Mouse (Mus musculus) embryonic facial prominence, embryonic 11.5 days (tissue): Measurements from ENCODE around the gene Zfp692. TPM values are rescaled to one million over a fixed set of nuclear protein-coding genes. Genes with fewer than 3 reads are reported as not detected.
A peak's percentile ranks its signal among the peaks of the same experiment; 100 is the strongest.
"Not testable (repeated sequence)": the region's sequence is repeated elsewhere in the genome, so short reads cannot be mapped to it uniquely, and the experiment has no call there.

Experiments used
- ATAC-seq: fragments of 200-750 bp; cut with Nextera tagmentation; replicated peaks from 2 replicates; pipeline ENCODE4 v1.8.0; 2017; ENCODE audit warnings: low read depth; ENCODE audit not compliant: insufficient number of reproducible peaks, low FRiP score, low TSS enrichment
- DNase-seq: peaks from one replicate; pipeline ENCODE4 v3.0.0-alpha.2; 2015; ENCODE audit warnings: low spot score
- H3K27ac ChIP-seq: fragments of 300-500 bp; sonication (generic); replicated peaks from 2 replicates; pipeline ENCODE4 v1.5.1; 2014; ENCODE audit warnings: mild to moderate bottlenecking, low read depth, low read length, control low read depth
- H3K27me3 ChIP-seq: fragments of 300-500 bp; sonication (generic); 2 replicates; pipeline ENCODE4 v1.6.1; 2014; ENCODE audit warnings: mild to moderate bottlenecking, low read length, moderate library complexity, mixed read lengths; ENCODE audit not compliant: control insufficient read depth, insufficient read depth
- H3K36me3 ChIP-seq: fragments of 300-500 bp; sonication (generic); replicated peaks from 2 replicates; pipeline ENCODE4 v1.6.1; 2014; ENCODE audit warnings: low read depth, mild to moderate bottlenecking, low read length, moderate library complexity, mixed read lengths; ENCODE audit not compliant: control insufficient read depth, insufficient read depth
- H3K4me1 ChIP-seq: fragments of 300-500 bp; sonication (generic); 2 replicates; pipeline ENCODE4 v1.6.1; 2014; ENCODE audit warnings: low read length, mixed read lengths; ENCODE audit not compliant: control insufficient read depth, insufficient read depth
- H3K4me2 ChIP-seq: fragments of 300-500 bp; sonication (generic); 2 replicates; pipeline ENCODE4 v1.6.1; 2014; ENCODE audit warnings: low read depth, mild to moderate bottlenecking, control low read depth, low read length, moderate library complexity
- H3K4me3 ChIP-seq: fragments of 300-500 bp; sonication (generic); 2 replicates; pipeline ENCODE4 v1.5.1; 2014; ENCODE audit warnings: low read depth, low read length, control low read depth
- H3K9ac ChIP-seq: fragments of 300-500 bp; sonication (generic); replicated peaks from 2 replicates; pipeline ENCODE4 v1.6.1; 2014; ENCODE audit warnings: mild to moderate bottlenecking, control low read depth, low read length
- H3K9me3 ChIP-seq: fragments of 300-500 bp; sonication (generic); replicated peaks from 2 replicates; pipeline ENCODE4 v1.6.1; 2016; ENCODE audit warnings: mild to moderate bottlenecking, low read length, inconsistent platforms, mixed read lengths; ENCODE audit not compliant: control insufficient read depth
- WGBS: fragments of 180-500 bp; shearing (Covaris S2); extraction: QIAGEN DNeasy Blood & Tissue Kit; methylation state at CpG from one replicate; pipeline ENCODE4 v1.1.7; 2014; 5-methylcytosine and 5-hydroxymethylcytosine counted together
- polyA plus RNA-seq: library from polyadenylated mRNA; unstranded; fragments of >200 nt; fragmentation: Nextera tagmentation; extraction: Ambion mirVana; gene quantifications from 2 replicates; pipeline ENCODE4 v1.2.1, GENCODE M21; 2014

Zfp692 gene
- polyA plus RNA-seq, 1 experiment from 2014 or later: 10.9 TPM

- Histone ChIP-seq H3K9me3 (no peaks in the 10 kb centered on the region), H3K36me3 (peaks cover under 1% of the 10 kb centered on the region), H3K4me2 (no peak overlapping the region), H3K27ac (no peak overlapping the region), H3K27me3 (no peaks in the 10 kb centered on the region), H3K4me3 (no peak overlapping the region), H3K4me1 (no peaks in the 10 kb centered on the region), H3K9ac (no peak overlapping the region)
- DNase-seq (no peak), ATAC-seq (no peak)
- 88% methylated on average over 5 of the region's 5 CpGs for WGBS
Observed at GRCm38 (mm10) chr11:58351179-58351578, 44.3 kb downstream of the Zfp692 start.

- H3K27ac ChIP-seq: no peak overlapping the region
- DNase-seq: peak; percentile 9
- 65% methylated on average over 7 of the region's 7 CpGs for WGBS
- H3K4me3 ChIP-seq: no peak overlapping the region
- H3K4me2 ChIP-seq: no peak overlapping the region
- H3K9me3 ChIP-seq: no peaks in the 10 kb centered on the region
- no peak for ATAC-seq
- no peak overlapping the region for H3K9ac ChIP-seq
- H3K36me3 ChIP-seq: no peaks in the 10 kb centered on the region
- no peaks in the 10 kb centered on the region for H3K4me1 ChIP-seq
- no peaks in the 10 kb centered on the region for H3K27me3 ChIP-seq
Observed at GRCm38 (mm10) chr11:58352681-58353548, 46.0 kb downstream of the Zfp692 start.

- H3K27me3 ChIP-seq: no peaks in the 10 kb centered on the region
- no peaks in the 10 kb centered on the region for H3K4me1 ChIP-seq
- DNase-seq: no peak
- H3K4me3 ChIP-seq: no peak overlapping the region
- WGBS: 70% methylated on average over 3 of the region's 3 CpGs
- H3K9me3 ChIP-seq: no peaks in the 10 kb centered on the region
- no peaks in the 10 kb centered on the region for H3K36me3 ChIP-seq
- no peak for ATAC-seq
- H3K4me2 ChIP-seq: no peak overlapping the region
- no peak overlapping the region for H3K9ac ChIP-seq
- no peak overlapping the region for H3K27ac ChIP-seq
Observed at GRCm38 (mm10) chr11:58353709-58354108, 46.8 kb downstream of the Zfp692 start.

GRCm38 (mm10) chr11:58354476-58354875, 47.6 kb downstream of the Zfp692 start:
- 71% methylated on average over 10 of the region's 10 CpGs for WGBS
- H3K27me3 ChIP-seq: no peaks in the 10 kb centered on the region
- H3K4me1 ChIP-seq: no peaks in the 10 kb centered on the region
- no peak overlapping the region for H3K4me2 ChIP-seq
- no peak overlapping the region for H3K9ac ChIP-seq
- no peak for ATAC-seq
- H3K27ac ChIP-seq: no peak overlapping the region
- H3K9me3 ChIP-seq: no peaks in the 10 kb centered on the region
- no peaks in the 10 kb centered on the region for H3K36me3 ChIP-seq
- DNase-seq: no peak
- H3K4me3 ChIP-seq: no peak overlapping the region

- H3K9ac ChIP-seq: no peak overlapping the region
- no peak overlapping the region for H3K4me2 ChIP-seq
- H3K4me3 ChIP-seq: no peak overlapping the region
- no peaks in the 10 kb centered on the region for H3K36me3 ChIP-seq
- ATAC-seq: no peak
- WGBS: 79% methylated on average over 3 of the region's 3 CpGs
- no peaks in the 10 kb centered on the region for H3K27me3 ChIP-seq
- DNase-seq: no peak
- no peak overlapping the region for H3K27ac ChIP-seq
- H3K9me3 ChIP-seq: no peaks in the 10 kb centered on the region
- no peaks in the 10 kb centered on the region for H3K4me1 ChIP-seq
Observed at GRCm38 (mm10) chr11:58354927-58355326, 48.1 kb downstream of the Zfp692 start.

GRCm38 (mm10) chr11:58357042-58357441, 50.2 kb downstream of the Zfp692 start:
- Histone ChIP-seq H3K36me3 (no peaks in the 10 kb centered on the region), H3K4me1 (no peaks in the 10 kb centered on the region), H3K9ac (no peak overlapping the region), H3K9me3 (no peaks in the 10 kb centered on the region), H3K4me3 (no peak overlapping the region), H3K4me2 (no peak overlapping the region), H3K27ac (no peak overlapping the region), H3K27me3 (no peaks in the 10 kb centered on the region)
- DNase-seq (no peak), ATAC-seq (no peak)
- 89% methylated on average over 3 of the region's 3 CpGs for WGBS

- Histone ChIP-seq H3K27ac (no peak overlapping the region), H3K27me3 (no peaks in the 10 kb centered on the region), H3K9me3 (no peaks in the 10 kb centered on the region), H3K9ac (no peak overlapping the region), H3K4me1 (no peaks in the 10 kb centered on the region), H3K4me2 (no peak overlapping the region), H3K36me3 (no peaks in the 10 kb centered on the region), H3K4me3 (no peak overlapping the region)
- WGBS: 84% methylated on average over 6 of the region's 6 CpGs
- ATAC-seq: no peak
- DNase-seq: no peak
Observed at GRCm38 (mm10) chr11:58357844-58358534, 51.1 kb downstream of the Zfp692 start.

- not testable (repeated sequence) for H3K36me3 ChIP-seq, H3K27me3 ChIP-seq, DNase-seq, H3K9me3 ChIP-seq, H3K9ac ChIP-seq, ATAC-seq, H3K4me3 ChIP-seq, H3K27ac ChIP-seq, H3K4me2 ChIP-seq, H3K4me1 ChIP-seq
- WGBS: no CpG with 5 or more reads among the region's 6 CpGs
Observed at GRCm38 (mm10) chr11:58362562-58362961, 55.7 kb downstream of the Zfp692 start.
